Mouse (Mus musculus) lung, embryonic 14.5 days (tissue): Measurements from ENCODE around the gene Zdhhc12. TPM values are rescaled to one million over a fixed set of nuclear protein-coding genes. Genes with fewer than 3 reads are reported as not detected.
"Not testable (repeated sequence)": the region's sequence is repeated elsewhere in the genome, so short reads cannot be mapped to it uniquely, and the experiment has no call there.

Experiments used
- ATAC-seq: fragments of 200-750 bp; cut with Nextera tagmentation; 2 replicates; pipeline ENCODE4 v1.8.0; 2017; ENCODE audit warnings: mild to moderate bottlenecking, moderate TSS enrichment, moderate library complexity; ENCODE audit not compliant: insufficient read depth
- DNase-seq: peaks from one replicate; pipeline ENCODE4 v3.0.0-alpha.2; 2015
- H3K27ac ChIP-seq: fragments of 300-500 bp; sonication (generic); 2 replicates; pipeline ENCODE4 v1.5.1; 2014; ENCODE audit warnings: low read depth, mild to moderate bottlenecking, moderate library complexity
- H3K27me3 ChIP-seq: fragments of 300-500 bp; sonication (generic); 2 replicates; pipeline ENCODE4 v1.6.1; 2014; ENCODE audit warnings: low read length, control low read depth; ENCODE audit not compliant: insufficient read depth
- H3K36me3 ChIP-seq: fragments of 300-500 bp; sonication (generic); 2 replicates; pipeline ENCODE4 v1.6.1; 2014; ENCODE audit warnings: control low read depth; ENCODE audit not compliant: insufficient read depth
- H3K4me1 ChIP-seq: fragments of 300-500 bp; sonication (generic); 2 replicates; pipeline ENCODE4 v1.6.1; 2014; ENCODE audit warnings: antibody characterized with exemption, control low read depth; ENCODE audit not compliant: insufficient read depth
- H3K4me2 ChIP-seq: fragments of 300-500 bp; sonication (generic); 2 replicates; pipeline ENCODE4 v1.6.1; 2014; ENCODE audit warnings: mild to moderate bottlenecking
- H3K4me3 ChIP-seq: fragments of 300-500 bp; sonication (generic); 2 replicates; pipeline ENCODE4 v1.5.1; 2014; ENCODE audit warnings: low read depth, low read length
- H3K9ac ChIP-seq: fragments of 300-500 bp; sonication (generic); 2 replicates; pipeline ENCODE4 v1.6.1; 2014
- H3K9me3 ChIP-seq: fragments of 300-500 bp; sonication (generic); 2 replicates; pipeline ENCODE4 v1.6.1; 2016; ENCODE audit warnings: low read depth, low read length, control low read depth
- CTCF ChIP-seq: IDR thresholded peaks from 2 replicates; pipeline ENCODE4 v1.5.1; 2016; ENCODE audit warnings: antibody characterized with exemption, low read depth
- WGBS: fragments of 180-500 bp; shearing (Covaris S2); extraction: QIAGEN DNeasy Blood & Tissue Kit; methylation state at CpG from one replicate; pipeline ENCODE4 v1.1.7; 2014; 5-methylcytosine and 5-hydroxymethylcytosine counted together
- polyA plus RNA-seq: library from polyadenylated mRNA; unstranded; fragments of >200 nt; fragmentation: Nextera tagmentation; extraction: Ambion mirVana; gene quantifications from 2 replicates; pipeline ENCODE4 v1.2.1, GENCODE M21; 2014

Gene Zdhhc12
- polyA plus RNA-seq, 1 experiment from 2014 or later = 31.5 TPM

- no peak for DNase-seq
- Histone ChIP-seq H3K36me3 (no peaks in the 10 kb centered on the region), H3K4me1 (no peaks in the 10 kb centered on the region), H3K4me2 (no peak overlapping the region), H3K9ac (no peak overlapping the region), H3K4me3 (no peak overlapping the region), H3K27me3 (no peaks in the 10 kb centered on the region), H3K9me3 (no peaks in the 10 kb centered on the region), H3K27ac (no peak overlapping the region)
- no peak for ATAC-seq
- no peak for TF ChIP-seq CTCF
- 45% methylated on average over 5 of the region's 5 CpGs for WGBS
Observed at GRCm38 (mm10) chr2:30058418-30058817, 35.0 kb downstream of the Zdhhc12 start.

- WGBS = 39% methylated on average over 12 of the region's 12 CpGs
- H3K9me3 ChIP-seq = no peaks in the 10 kb centered on the region
- TF ChIP-seq CTCF = no peak
- H3K36me3 ChIP-seq = no peaks in the 10 kb centered on the region
- H3K4me2 ChIP-seq = no peak within 1 kb of the TSS
- H3K4me1 ChIP-seq = no peaks in the 10 kb centered on the region
- H3K9ac ChIP-seq = no peak within 1 kb of the TSS
- no peak within 1 kb of the TSS for H3K27ac ChIP-seq
- no peak within 1 kb of the TSS for H3K4me3 ChIP-seq
- H3K27me3 ChIP-seq = no peaks in the 10 kb centered on the region
- no peak for ATAC-seq
- DNase-seq = peak; percentile 41
Observed at GRCm38 (mm10) chr2:30057223-30057904, 36.1 kb downstream of the Zdhhc12 start, which contains the start of gene Set. Gene Set, plus strand, starts transcription at chr2:30057378.

GRCm38 (mm10) chr2:30056736-30057135, 36.7 kb downstream of the Zdhhc12 start:
- Histone ChIP-seq H3K4me3 (no peak overlapping the region), H3K4me2 (no peak overlapping the region), H3K9me3 (no peaks in the 10 kb centered on the region), H3K4me1 (no peaks in the 10 kb centered on the region), H3K36me3 (no peaks in the 10 kb centered on the region), H3K9ac (no peak overlapping the region), H3K27me3 (no peaks in the 10 kb centered on the region), H3K27ac (no peak overlapping the region)
- TF ChIP-seq CTCF = no peak
- DNase-seq (no peak), ATAC-seq (no peak)
- 72% methylated on average over 3 of the region's 3 CpGs for WGBS

- DNase-seq, H3K4me1 ChIP-seq, H3K4me3 ChIP-seq, H3K4me2 ChIP-seq, H3K9me3 ChIP-seq, H3K27ac ChIP-seq, H3K36me3 ChIP-seq, ATAC-seq, H3K27me3 ChIP-seq, H3K9ac ChIP-seq: not testable (repeated sequence)
- 94% methylated on average over 3 of the region's 3 CpGs for WGBS
- 0 out of 2 replicates have a peak, but pooled peaks have one; percentile 4 for TF ChIP-seq CTCF
Observed at GRCm38 (mm10) chr2:30055310-30055709, 38.1 kb downstream of the Zdhhc12 start.

- 32% methylated on average over 6 of the region's 6 CpGs for WGBS
- no peaks in the 10 kb centered on the region for H3K27me3 ChIP-seq
- no peak overlapping the region for H3K4me3 ChIP-seq
- no peaks in the 10 kb centered on the region for H3K36me3 ChIP-seq
- ATAC-seq = no peak
- H3K4me2 ChIP-seq = no peak overlapping the region
- H3K4me1 ChIP-seq = peaks cover 3% of the 10 kb centered on the region; the same call in 1 of the 2 replicates
- H3K27ac ChIP-seq = no peak overlapping the region
- DNase-seq = no peak
- TF ChIP-seq CTCF = peak; percentile 61
- H3K9ac ChIP-seq = no peak overlapping the region
- H3K9me3 ChIP-seq = no peaks in the 10 kb centered on the region
Observed at GRCm38 (mm10) chr2:30051992-30052761, 41.3 kb downstream of the Zdhhc12 start.

GRCm38 (mm10) chr2:30049831-30050230, 43.6 kb downstream of the Zdhhc12 start:
- H3K9ac ChIP-seq = no peak overlapping the region
- H3K4me2 ChIP-seq = no peak overlapping the region
- WGBS = 86% methylated on average over 3 of the region's 3 CpGs
- H3K27ac ChIP-seq = no peak overlapping the region
- TF ChIP-seq CTCF = no peak
- no peak for ATAC-seq
- H3K4me3 ChIP-seq = no peak overlapping the region
- no peaks in the 10 kb centered on the region for H3K36me3 ChIP-seq
- no peaks in the 10 kb centered on the region for H3K9me3 ChIP-seq
- no peaks in the 10 kb centered on the region for H3K27me3 ChIP-seq
- DNase-seq = no peak
- peaks cover 3% of the 10 kb centered on the region; the same call in 1 of the 2 replicates for H3K4me1 ChIP-seq
